Mouse (Mus musculus) embryo, embryonic 11 days (tissue): ENCODE results near the gene Gstt1.

Experiments used
- DNase-seq: peaks from one replicate; pipeline ENCODE4 v3.0.0-alpha.2; 2015

The Gstt1 gene

GRCm38 (mm10) chr10:75763682-75764518, 34.5 kb downstream of the Gstt1 start, which contains the start of gene Cabin1:
Gene Cabin1 (minus strand): TSS chr10:75764341.
- DNase-seq: peak; percentile 98

DNA sequence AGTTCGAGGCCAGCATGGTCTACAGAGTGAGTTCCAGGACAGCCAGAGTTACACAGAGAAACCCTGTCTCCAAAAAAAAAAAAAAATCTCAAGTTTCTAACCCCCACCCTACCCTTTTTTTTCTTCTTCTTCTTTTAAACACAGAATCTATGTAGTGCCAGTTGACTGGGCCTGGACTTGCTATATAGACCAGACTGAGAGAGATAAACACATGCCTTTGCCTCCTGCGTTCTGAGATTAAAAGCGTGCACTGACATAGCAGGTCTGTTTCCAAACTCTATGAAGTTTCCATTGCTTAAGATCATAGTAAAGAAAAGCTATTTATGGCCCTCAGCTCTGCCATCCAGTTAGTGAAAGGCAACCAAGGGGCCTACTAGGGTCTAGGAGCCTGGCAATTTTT, 36.0 kb downstream of the Gstt1 start:
- DNase-seq: no peak

- no peak for DNase-seq
Measured at GRCm38 (mm10) chr10:75760311-75760710, 38.1 kb downstream of the Gstt1 start.

GRCm38 (mm10) chr10:75756719-75757118, 41.7 kb downstream of the Gstt1 start:
- no peak for DNase-seq

GRCm38 (mm10) chr10:75744017-75744416, 54.4 kb downstream of the Gstt1 start:
- DNase-seq: peak; percentile 85

DNA sequence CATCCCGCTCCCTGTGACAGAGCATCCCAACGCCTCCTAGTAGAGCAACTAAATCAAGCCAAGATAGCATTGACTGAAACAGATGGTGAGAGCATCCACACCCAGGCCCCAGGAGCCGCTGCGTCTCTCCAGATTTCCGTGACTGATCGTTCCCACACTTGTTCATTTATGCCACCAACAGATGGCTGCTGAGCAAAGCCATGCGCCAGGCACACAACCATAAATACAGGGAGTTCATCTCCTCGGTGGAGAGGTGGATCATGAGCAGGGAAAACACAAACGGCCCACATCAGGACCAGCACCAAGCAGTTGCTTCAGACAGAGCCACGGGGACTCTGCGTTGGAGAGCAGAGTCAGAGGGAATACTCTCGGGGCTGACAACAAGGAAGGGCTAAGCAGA, 55.0 kb downstream of the Gstt1 start:
- DNase-seq: no peak

DNA sequence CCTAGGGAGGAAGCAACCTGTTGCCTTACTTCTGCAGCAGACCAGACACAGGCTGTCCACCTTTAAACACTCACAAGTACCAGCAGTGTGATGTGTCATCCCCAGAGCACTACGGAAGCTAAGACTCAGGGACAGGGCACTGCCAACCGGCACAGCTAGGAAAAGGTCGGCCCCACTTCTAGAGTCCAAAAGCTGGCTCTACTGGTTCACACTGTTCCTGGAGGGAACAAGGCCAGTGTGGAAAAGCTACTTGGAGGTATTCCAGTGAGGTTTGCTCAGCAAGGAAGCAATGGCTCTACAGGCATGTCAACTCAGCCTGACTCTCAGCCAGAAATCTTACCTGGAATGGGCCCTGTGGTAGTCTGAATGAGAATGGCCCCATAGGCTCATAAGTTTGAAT, 57.5 kb downstream of the Gstt1 start:
- no peak for DNase-seq
